Mouse (Mus musculus) MEL (cell line): ENCODE results near the gene Tlk2. TPM values are rescaled to one million over a fixed set of nuclear protein-coding genes. Genes with fewer than 3 reads are reported as not detected.

ENCODE experiments used
- DNase-seq: peaks from one replicate; pipeline ENCODE4 v3.0.0; 2011; ENCODE audit warnings: low read depth, low spot score
- H3K27ac ChIP-seq: 2 replicates; pipeline ENCODE4 v1.5.1; 2012; ENCODE audit warnings: low read depth, mild to moderate bottlenecking, control low read depth, low read length, moderate library complexity; ENCODE audit not compliant: control insufficient read depth
- H3K27me3 ChIP-seq, 2 experiments: fragments of 150-350 bp in 1 of 2; sonication (generic) in 1 of 2; 2 replicates each; pipeline ENCODE4 v1.6.1; 2012; ENCODE audit warnings: low read length in 2 of 2, mild to moderate bottlenecking in 2 of 2, improper control_type of control experiment in 1 of 2, moderate library complexity in 1 of 2; ENCODE audit not compliant: insufficient read depth in 2 of 2, control insufficient read depth in 1 of 2
- H3K36me3 ChIP-seq, 2 experiments: 2 replicates each; pipeline ENCODE4 v1.6.1; 2012 to 2014; ENCODE audit warnings: low read length in 2 of 2, improper control_type of control experiment in 1 of 2, inconsistent platforms in 1 of 2, mild to moderate bottlenecking in 1 of 2; ENCODE audit not compliant: insufficient read depth in 2 of 2, control insufficient read depth in 1 of 2
- H3K4me1 ChIP-seq, 2 experiments: fragments of 150-350 bp in 1 of 2; sonication (generic) in 1 of 2; 2 replicates each; pipeline ENCODE4 v1.6.1; 2012; ENCODE audit warnings: low read length in 2 of 2, improper control_type of control experiment in 1 of 2, mild to moderate bottlenecking in 1 of 2; ENCODE audit not compliant: insufficient read depth in 2 of 2, control insufficient read depth in 1 of 2
- H3K4me3 ChIP-seq, 2 experiments: fragments of 150-350 bp in 1 of 2; sonication (generic) in 1 of 2; 2 replicates each; pipeline ENCODE4 v1.5.1; 2012; ENCODE audit warnings: low read depth in 2 of 2, low read length in 2 of 2, mild to moderate bottlenecking in 2 of 2, moderate library complexity in 2 of 2, control low read depth in 1 of 2, improper control_type of control experiment in 1 of 2; ENCODE audit not compliant: control insufficient read depth in 1 of 2, insufficient read depth in 1 of 2
- H3K79me2 ChIP-seq: 2 replicates; pipeline ENCODE4 v1.6.1; 2012; ENCODE audit warnings: mild to moderate bottlenecking, low read length, moderate library complexity; ENCODE audit not compliant: control insufficient read depth, poor library complexity, insufficient read depth
- H3K9ac ChIP-seq: 2 replicates; pipeline ENCODE4 v1.6.1; 2012; ENCODE audit warnings: low read depth, mild to moderate bottlenecking, control low read depth, low read length, moderate library complexity; ENCODE audit not compliant: control insufficient read depth, poor library complexity, severe bottlenecking
- H3K9me3 ChIP-seq: fragments of 150-350 bp; sonication (generic); replicated peaks from 2 replicates; pipeline ENCODE4 v1.6.1; 2012; ENCODE audit warnings: mild to moderate bottlenecking, low read length, improper control_type of control experiment, moderate library complexity; ENCODE audit not compliant: insufficient read depth
- BHLHE40 ChIP-seq: IDR thresholded peaks from 2 replicates; pipeline ENCODE4 v1.6.1; 2012; ENCODE audit warnings: low read depth, mild to moderate bottlenecking, inconsistent platforms, low read length, improper control_type of control experiment, borderline replicate concordance
- CHD1 ChIP-seq: IDR thresholded peaks from 2 replicates; pipeline ENCODE4 v1.6.1; 2012; ENCODE audit warnings: low read depth, mild to moderate bottlenecking, inconsistent platforms, low read length, improper control_type of control experiment
- CHD2 ChIP-seq: IDR thresholded peaks from 2 replicates; pipeline ENCODE4 v1.6.1; 2011; ENCODE audit warnings: low read length, improper control_type of control experiment
- CTCF ChIP-seq, 3 experiments: IDR thresholded peaks in 2 of 3; conservative IDR thresholded peaks in 1 of 3; 2 replicates each; pipeline ENCODE4 v1.5.1; 2011 to 2012; ENCODE audit warnings: low read length in 3 of 3, low read depth in 2 of 3, mild to moderate bottlenecking in 2 of 3, improper control_type of control experiment in 1 of 3, inconsistent platforms in 1 of 3, mixed read lengths in 1 of 3, moderate library complexity in 1 of 3; ENCODE audit not compliant: control insufficient read depth in 1 of 3, insufficient read depth in 1 of 3, poor library complexity in 1 of 3, severe bottlenecking in 1 of 3
- E2F4 ChIP-seq: IDR thresholded peaks from 2 replicates; pipeline ENCODE4 v1.6.1; 2011; ENCODE audit warnings: low read depth, low read length, improper control_type of control experiment, borderline replicate concordance
- EP300 ChIP-seq, 2 experiments: IDR thresholded peaks; 2 replicates each; pipeline ENCODE4 v1.6.1; 2011; ENCODE audit warnings: improper control_type of control experiment in 2 of 2, low read length in 2 of 2, low read depth in 1 of 2, mild to moderate bottlenecking in 1 of 2
- GABPA ChIP-seq: IDR thresholded peaks from 2 replicates; pipeline ENCODE4 v1.6.1; 2012; ENCODE audit warnings: low read depth, mild to moderate bottlenecking, inconsistent platforms, low read length, improper control_type of control experiment, moderate library complexity
- GATA1 ChIP-seq: IDR thresholded peaks from 2 replicates; pipeline ENCODE4 v1.6.1; 2011; ENCODE audit warnings: low read depth, low read length, improper control_type of control experiment
- HCFC1 ChIP-seq: IDR thresholded peaks from 2 replicates; pipeline ENCODE4 v1.6.1; 2012; ENCODE audit warnings: low read depth, mild to moderate bottlenecking, inconsistent platforms, low read length, improper control_type of control experiment, moderate library complexity
- KAT2A ChIP-seq: conservative IDR thresholded peaks from 2 replicates; pipeline ENCODE4 v1.6.1; 2012; ENCODE audit warnings: low read depth, low read length, improper control_type of control experiment, inconsistent platforms
- MAFK ChIP-seq: IDR thresholded peaks from 2 replicates; pipeline ENCODE4 v1.6.1; 2011; ENCODE audit warnings: low read depth, mild to moderate bottlenecking, low read length, improper control_type of control experiment, borderline replicate concordance
- MAX ChIP-seq: IDR thresholded peaks from 2 replicates; pipeline ENCODE4 v1.6.1; 2011; ENCODE audit warnings: low read length, improper control_type of control experiment
- MAZ ChIP-seq: IDR thresholded peaks from 2 replicates; pipeline ENCODE4 v1.6.1; 2012; ENCODE audit warnings: low read depth, mild to moderate bottlenecking, inconsistent platforms, low read length, improper control_type of control experiment
- MEF2A ChIP-seq: IDR thresholded peaks from 2 replicates; pipeline ENCODE4 v1.6.1; 2014; ENCODE audit warnings: low read depth, mild to moderate bottlenecking, inconsistent platforms, low read length, improper control_type of control experiment; ENCODE audit not compliant: poor library complexity, insufficient replicate concordance, severe bottlenecking; ENCODE audit errors: extremely low read depth
- MXI1 ChIP-seq: IDR thresholded peaks from 2 replicates; pipeline ENCODE4 v1.6.1; 2011; ENCODE audit warnings: mild to moderate bottlenecking, low read depth, low read length, improper control_type of control experiment
- MYB ChIP-seq: IDR thresholded peaks from 2 replicates; pipeline ENCODE4 v1.6.1; 2011; ENCODE audit warnings: mild to moderate bottlenecking, low read depth, low read length, improper control_type of control experiment
- NELFE ChIP-seq: IDR thresholded peaks from 2 replicates; pipeline ENCODE4 v1.6.1; 2011; ENCODE audit warnings: low read depth, low read length, improper control_type of control experiment
- NRF1 ChIP-seq: IDR thresholded peaks from 2 replicates; pipeline ENCODE4 v1.6.1; 2014; ENCODE audit warnings: low read depth, mild to moderate bottlenecking, inconsistent platforms, low read length, improper control_type of control experiment, moderate library complexity; ENCODE audit not compliant: poor library complexity, insufficient read depth, severe bottlenecking
- POLR2A ChIP-seq, 2 experiments: IDR thresholded peaks; 2 replicates each; pipeline ENCODE4 v1.6.1; 2011 to 2012; ENCODE audit warnings: low read length in 2 of 2, mild to moderate bottlenecking in 2 of 2, control low read depth in 1 of 2, improper control_type of control experiment in 1 of 2, low read depth in 1 of 2, moderate library complexity in 1 of 2; ENCODE audit not compliant: control insufficient read depth in 1 of 2, insufficient read depth in 1 of 2, poor library complexity in 1 of 2
- RAD21 ChIP-seq: IDR thresholded peaks from 2 replicates; pipeline ENCODE4 v1.6.1; 2011; ENCODE audit warnings: mild to moderate bottlenecking, low read depth, low read length, improper control_type of control experiment
- RCOR1 ChIP-seq: IDR thresholded peaks from 2 replicates; pipeline ENCODE4 v1.6.1; 2012; ENCODE audit warnings: low read depth, mild to moderate bottlenecking, inconsistent platforms, low read length, improper control_type of control experiment
- SIN3A ChIP-seq: IDR thresholded peaks from 2 replicates; pipeline ENCODE4 v1.6.1; 2012; ENCODE audit warnings: low read length, improper control_type of control experiment, inconsistent platforms
- SMC3 ChIP-seq: IDR thresholded peaks from 2 replicates; pipeline ENCODE4 v1.6.1; 2011; ENCODE audit warnings: low read depth, low read length, improper control_type of control experiment
- TAL1 ChIP-seq: IDR thresholded peaks from 2 replicates; pipeline ENCODE4 v1.6.1; 2012; ENCODE audit warnings: mild to moderate bottlenecking, inconsistent platforms, low read length, moderate library complexity, mixed read lengths
- TCF12 ChIP-seq: IDR thresholded peaks from 2 replicates; pipeline ENCODE4 v1.6.1; 2014; ENCODE audit warnings: low read depth, mild to moderate bottlenecking, inconsistent platforms, low read length, improper control_type of control experiment, moderate library complexity
- USF1 ChIP-seq: IDR thresholded peaks from 2 replicates; pipeline ENCODE4 v1.6.1; 2014; ENCODE audit warnings: low read depth, mild to moderate bottlenecking, inconsistent platforms, low read length, improper control_type of control experiment, moderate library complexity
- USF2 ChIP-seq, 2 experiments: IDR thresholded peaks; 2 replicates each; pipeline ENCODE4 v1.6.1; 2011 to 2012; ENCODE audit warnings: improper control_type of control experiment in 2 of 2, low read length in 2 of 2, borderline replicate concordance in 1 of 2, inconsistent platforms in 1 of 2, low read depth in 1 of 2, mild to moderate bottlenecking in 1 of 2; ENCODE audit not compliant: insufficient read depth in 1 of 2
- ZC3H11A ChIP-seq: IDR thresholded peaks from 2 replicates; pipeline ENCODE4 v1.6.1; 2012; ENCODE audit warnings: low read depth, mild to moderate bottlenecking, inconsistent platforms, low read length, improper control_type of control experiment
- ZKSCAN1 ChIP-seq: IDR thresholded peaks from 2 replicates; pipeline ENCODE4 v1.6.1; 2012; ENCODE audit warnings: low read depth, mild to moderate bottlenecking, inconsistent platforms, low read length, improper control_type of control experiment, moderate library complexity
- ZMIZ1 ChIP-seq: IDR thresholded peaks from 2 replicates; pipeline ENCODE4 v1.6.1; 2012; ENCODE audit warnings: low read depth, mild to moderate bottlenecking, inconsistent platforms, low read length, improper control_type of control experiment, moderate library complexity
- ZNF384 ChIP-seq: IDR thresholded peaks from 2 replicates; pipeline ENCODE4 v1.6.1; 2012; ENCODE audit warnings: low read depth, mild to moderate bottlenecking, inconsistent platforms, low read length, improper control_type of control experiment
- polyA plus RNA-seq, 2 experiments: library from polyadenylated mRNA; stranded (reverse) in 1 of 2; unstranded in 1 of 2; fragments of >175 nt in 1 of 2; fragments of >200 nt in 1 of 2; gene quantifications; 2 replicates each; pipeline versions ENCODE4 v1.2.1 to v1.2.4; 2012; ENCODE audit warnings: low replicate concordance in 2 of 2, low read depth in 1 of 2; ENCODE audit not compliant: insufficient read length in 2 of 2, insufficient read depth in 1 of 2, missing spikeins in 1 of 2
- total RNA-seq: library from RNA; depleted of rRNA; stranded (reverse); fragments of 300-350 nt; gene quantifications from 2 replicates; pipeline ENCODE4 v1.2.3, GENCODE M21; 2012

Tlk2 gene
- total and polyA plus RNA-seq, 3 experiments: 46.5 to 60.9 TPM; not detected in 1

DNA sequence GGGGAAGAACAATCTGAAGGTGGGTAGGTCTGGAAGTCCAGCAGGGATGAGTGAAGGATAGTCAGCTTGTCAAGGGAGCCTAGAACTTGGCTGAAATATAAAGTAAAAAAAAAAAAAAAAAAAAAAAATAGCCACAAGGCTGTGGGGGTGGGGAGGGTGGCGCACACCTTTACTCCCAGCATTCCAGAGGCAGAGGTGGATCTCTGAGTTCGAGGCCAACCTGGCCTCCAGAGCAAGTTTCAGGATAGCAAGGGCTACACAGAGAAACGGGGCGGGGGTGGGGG, 26.6 kb upstream of the Tlk2 start:
- Histone ChIP-seq H3K36me3 (peaks cover 0 to 36% of the 10 kb centered on the region in 2 experiments; a peak in 2 of 4 replicates), H3K79me2 (no peaks in the 10 kb centered on the region; the same call in 1 of the 2 replicates), H3K4me1 (peaks cover 19 to 51% of the 10 kb centered on the region in 2 experiments), H3K27me3 (no peaks in the 10 kb centered on the region), H3K4me3 (peak overlapping the region; percentile 19 to 28; a peak in 3 of 4 replicates), H3K9ac (peak overlapping the region; percentile 60), H3K27ac (peak overlapping the region; percentile 82), H3K9me3 (no peaks in the 10 kb centered on the region)
- DNase-seq: no peak
- peak; percentile 93 for TF ChIP-seq ZNF384
- no peak for TF ChIP-seq BHLHE40

DNA sequence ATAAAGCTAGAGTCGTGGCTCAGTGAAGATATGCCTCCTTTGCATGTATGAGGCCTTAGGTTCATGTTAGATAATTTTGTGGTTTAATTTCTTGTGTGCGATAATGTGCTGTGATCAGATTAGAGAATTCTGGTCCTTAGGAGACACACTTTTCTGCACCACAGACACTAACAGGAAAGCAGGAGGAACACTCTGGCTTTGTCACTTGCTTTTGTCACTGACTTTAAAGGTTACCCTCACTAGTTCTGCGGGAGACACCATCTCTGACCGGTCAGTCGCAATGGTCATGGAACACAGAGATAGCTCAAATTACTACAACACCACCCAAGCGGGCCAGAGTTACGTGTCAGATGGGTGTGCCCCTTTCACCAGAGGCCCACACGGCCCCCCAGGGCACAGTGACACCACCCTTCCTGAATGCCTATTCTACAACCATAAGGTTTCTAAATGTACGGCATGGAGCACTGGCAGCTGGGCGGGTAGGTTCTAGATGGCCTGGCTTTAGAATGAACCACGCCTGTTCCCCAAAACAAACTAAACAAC, 26.2 kb upstream of the Tlk2 start:
- DNase-seq: peak; percentile 87
- H3K27ac ChIP-seq: peak overlapping the region; percentile 97
- H3K36me3 ChIP-seq: peaks cover 0 to 36% of the 10 kb centered on the region in 2 experiments; a peak in 2 of 4 replicates
- no peaks in the 10 kb centered on the region for H3K27me3 ChIP-seq
- no peaks in the 10 kb centered on the region; the same call in 1 of the 2 replicates for H3K79me2 ChIP-seq
- H3K4me1 ChIP-seq: peaks cover 19 to 53% of the 10 kb centered on the region in 2 experiments
- no peaks in the 10 kb centered on the region for H3K9me3 ChIP-seq
- H3K9ac ChIP-seq: peak overlapping the region; percentile 48
- peak overlapping the region; percentile 43 to 51 for H3K4me3 ChIP-seq
- no peak for TF ChIP-seq USF2 (IDR thresholded peaks at IDR 0.05; ENCODE audit: borderline replicate concordance in 1 of 2, insufficient read depth in 1 of 2, low read depth in 1 of 2, low read length in 2 of 2)
- peak; percentile 98 for TF ChIP-seq TCF12
- TF ChIP-seq MAZ: peak; percentile 83
- no peak for TF ChIP-seq E2F4
- peak; percentile 91 for TF ChIP-seq RCOR1
- TF ChIP-seq SIN3A: peak; percentile 88
- TF ChIP-seq TAL1: peak; percentile 66
- TF ChIP-seq MXI1: peak; percentile 85
- no peak for TF ChIP-seq GABPA
- no peak for TF ChIP-seq ZKSCAN1
- no peak for TF ChIP-seq USF1
- peak; percentile 79 for TF ChIP-seq MAFK
- TF ChIP-seq KAT2A: 0 out of 2 replicates have a peak, but pooled peaks have one; percentile 45
- peak; percentile 39; the same call in 1 of the 2 replicates for TF ChIP-seq ZMIZ1
- TF ChIP-seq NRF1: no peak
- peak; percentile 99 for TF ChIP-seq GATA1
- TF ChIP-seq MAX: no peak; the same call in 1 of the 2 replicates
- TF ChIP-seq ZC3H11A: no peak
- no peak for TF ChIP-seq MYB
- no peak for TF ChIP-seq POLR2A (IDR thresholded peaks at IDR 0.05; ENCODE audit: control insufficient read depth in 1 of 2, insufficient read depth in 1 of 2, low read depth in 1 of 2, low read length in 2 of 2, poor library complexity in 1 of 2)
- TF ChIP-seq CTCF (IDR thresholded peaks at IDR 0.05 in 2 of 3, conservative IDR thresholded peaks at IDR 0.05 in 1 of 3; ENCODE audit: control insufficient read depth in 1 of 3, insufficient read depth in 1 of 3, low read depth in 2 of 3, low read length in 3 of 3, poor library complexity in 1 of 3, severe bottlenecking in 1 of 3): no peak
- peak; percentile 15; the same call in 1 of the 2 replicates for TF ChIP-seq HCFC1
- no peak for TF ChIP-seq RAD21
- TF ChIP-seq SMC3: no peak
- peak; percentile 75 for TF ChIP-seq BHLHE40
- TF ChIP-seq CHD2: peak; percentile 29; the same call in 1 of the 2 replicates
- TF ChIP-seq CHD1: no peak
- peak; percentile 94 to 98 for TF ChIP-seq EP300 (IDR thresholded peaks at IDR 0.05; ENCODE audit: low read depth in 1 of 2, low read length in 2 of 2)
- TF ChIP-seq NELFE: 0 out of 2 replicates have a peak, but pooled peaks have one; percentile 41
- no peak for TF ChIP-seq MEF2A
